Mouse (Mus musculus) liver, postnatal 0 days (tissue): ENCODE data around the gene Sept11. TPM values are rescaled to one million over a fixed set of nuclear protein-coding genes. Genes with fewer than 3 reads are reported as not detected.

Experiments used
- ATAC-seq: fragments of 200-750 bp; cut with Nextera tagmentation; 2 replicates; pipeline ENCODE4 v1.8.0; 2017; ENCODE audit warnings: mild to moderate bottlenecking, moderate library complexity
- DNase-seq: peaks from one replicate; pipeline ENCODE4 v3.0.0-alpha.2; 2016
- H3K27ac ChIP-seq: fragments of 300-500 bp; sonication (generic); 2 replicates; pipeline ENCODE4 v1.5.1; 2014; ENCODE audit warnings: antibody characterized with exemption, moderate library complexity, mild to moderate bottlenecking, low read depth
- H3K27me3 ChIP-seq: fragments of 300-500 bp; sonication (generic); 2 replicates; pipeline ENCODE4 v1.6.1; 2014; ENCODE audit warnings: low read length, control low read depth, mixed read lengths; ENCODE audit not compliant: insufficient read depth
- H3K36me3 ChIP-seq: fragments of 300-500 bp; sonication (generic); replicated peaks from 2 replicates; pipeline ENCODE4 v1.6.1; 2014; ENCODE audit warnings: mild to moderate bottlenecking, control low read depth, low read length, moderate library complexity, mixed read lengths; ENCODE audit not compliant: insufficient read depth
- H3K4me1 ChIP-seq: fragments of 300-500 bp; sonication (generic); 2 replicates; pipeline ENCODE4 v1.6.1; 2014; ENCODE audit warnings: antibody characterized with exemption, mild to moderate bottlenecking, control low read depth; ENCODE audit not compliant: insufficient read depth
- H3K4me2 ChIP-seq: fragments of 300-500 bp; sonication (generic); 2 replicates; pipeline ENCODE4 v1.6.1; 2014; ENCODE audit warnings: low read depth, mild to moderate bottlenecking, low read length, moderate library complexity, mixed read lengths
- H3K4me3 ChIP-seq: fragments of 300-500 bp; sonication (generic); 2 replicates; pipeline ENCODE4 v1.5.1; 2014; ENCODE audit warnings: low read depth, low read length
- H3K9ac ChIP-seq: fragments of 300-500 bp; sonication (generic); replicated peaks from 2 replicates; pipeline ENCODE4 v1.6.1; 2014; ENCODE audit warnings: mild to moderate bottlenecking, moderate library complexity
- H3K9me3 ChIP-seq: fragments of 300-500 bp; sonication (generic); 2 replicates; pipeline ENCODE4 v1.6.1; 2016; ENCODE audit warnings: mild to moderate bottlenecking, control low read depth, low read length, mixed read lengths
- CTCF ChIP-seq: sonication (generic); IDR thresholded peaks from 2 replicates; pipeline ENCODE4 v1.5.1; 2016; ENCODE audit warnings: antibody characterized with exemption, low read depth
- EP300 ChIP-seq: IDR thresholded peaks from 2 replicates; pipeline ENCODE4 v1.6.1; 2016; ENCODE audit warnings: antibody characterized with exemption, low read depth, mild to moderate bottlenecking
- WGBS: fragments of 180-500 bp; shearing (Covaris S2); extraction: QIAGEN DNeasy Blood & Tissue Kit; methylation state at CpG from one replicate; pipeline ENCODE4 v1.1.7; 2014; ENCODE audit not compliant: insufficient replicate concordance; 5-methylcytosine and 5-hydroxymethylcytosine counted together
- polyA plus RNA-seq: library from polyadenylated mRNA; unstranded; fragments of >200 nt; fragmentation: Nextera tagmentation; extraction: Ambion mirVana; gene quantifications from 2 replicates; pipeline ENCODE4 v1.2.1, GENCODE M21; 2015

The Sept11 gene
- polyA plus RNA-seq, 1 experiment from 2014 or later: 12.2 TPM

- Histone ChIP-seq H3K36me3 (no peaks in the 10 kb centered on the region), H3K9ac (no peak overlapping the region), H3K4me2 (no peak overlapping the region), H3K9me3 (no peaks in the 10 kb centered on the region), H3K27ac (no peak overlapping the region), H3K4me1 (no peaks in the 10 kb centered on the region), H3K27me3 (no peaks in the 10 kb centered on the region), H3K4me3 (no peak overlapping the region)
- no peak for TF ChIP-seq CTCF
- TF ChIP-seq EP300: no peak
- WGBS: 67% methylated on average over 3 of the region's 3 CpGs
- ATAC-seq (no peak), DNase-seq (no peak)
Observed at GRCm38 (mm10) chr5:93218375-93218774, 125.1 kb downstream of the Sept11 start.

- Histone ChIP-seq H3K9me3 (no peaks in the 10 kb centered on the region), H3K4me3 (no peak overlapping the region), H3K27ac (no peak overlapping the region), H3K4me2 (no peak overlapping the region), H3K36me3 (no peaks in the 10 kb centered on the region), H3K9ac (no peak overlapping the region), H3K27me3 (no peaks in the 10 kb centered on the region), H3K4me1 (no peaks in the 10 kb centered on the region)
- no peak for TF ChIP-seq CTCF
- no peak for TF ChIP-seq EP300
- DNase-seq (no peak), ATAC-seq (no peak)
- WGBS: 65% methylated on average over 3 of the region's 3 CpGs
Observed at GRCm38 (mm10) chr5:93221661-93222060, 128.4 kb downstream of the Sept11 start.

- DNase-seq: no peak
- 75% methylated on average over 2 of the region's 2 CpGs for WGBS
- no peak overlapping the region for H3K4me2 ChIP-seq
- no peak for ATAC-seq
- no peaks in the 10 kb centered on the region for H3K9me3 ChIP-seq
- H3K27me3 ChIP-seq: no peaks in the 10 kb centered on the region
- no peak overlapping the region for H3K4me3 ChIP-seq
- H3K4me1 ChIP-seq: peaks cover 7% of the 10 kb centered on the region; the same call in 1 of the 2 replicates
- no peaks in the 10 kb centered on the region for H3K36me3 ChIP-seq
- H3K27ac ChIP-seq: no peak overlapping the region
- H3K9ac ChIP-seq: no peak overlapping the region
- no peak for TF ChIP-seq EP300
Observed at GRCm38 (mm10) chr5:93224549-93224948, 131.3 kb downstream of the Sept11 start.

Other genes starting within 250 kb of the Sept11 start
- gene Sowahb, start 48.4 kb upstream of the Sept11 start, polyA plus RNA-seq: 1.8 and 3.9 TPM in 2 replicates
- gene Ccni, start 113.1 kb downstream of the Sept11 start, polyA plus RNA-seq: 41.2 and 41.9 TPM in 2 replicates
- gene 2010109A12Rik, start 113.1 kb downstream of the Sept11 start, polyA plus RNA-seq: 1.7 and 2.0 TPM in 2 replicates
- 12.5 and 13.3 TPM in 2 replicates for gene Ccng2, start 173.8 kb downstream of the Sept11 start, polyA plus RNA-seq